Mouse (Mus musculus): ENCODE results near the gene Olfr582. TPM values are rescaled to one million over a fixed set of nuclear protein-coding genes. Genes with fewer than 3 reads are reported as not detected.

Olfr582 gene
- not detected for polyA plus RNA-seq (2021)

DNA sequence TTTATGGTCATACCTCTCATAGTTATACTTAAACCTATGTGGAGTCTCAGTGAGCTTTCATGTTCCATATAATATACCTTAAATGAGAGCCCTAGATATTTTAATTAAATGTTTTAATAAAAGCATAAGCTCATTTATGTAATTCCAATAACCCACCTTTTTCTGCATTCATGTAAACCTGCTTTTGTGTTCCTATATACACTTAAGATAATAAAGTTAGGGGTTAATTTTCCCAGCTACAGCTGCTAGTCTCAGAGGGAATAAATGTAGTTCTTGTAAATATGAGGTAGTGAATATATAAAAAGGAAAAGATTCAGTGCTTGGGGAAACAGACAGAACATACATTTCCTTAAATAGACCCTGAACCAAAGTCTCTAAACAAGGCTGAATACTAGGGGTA lies at the start of gene Olfr582:
Olfr582 (plus strand) TSS at position 301 of the 400 bp plus-strand sequence.
- no peaks in the 10 kb centered on the region for H3K27me3 ChIP-seq
- POLR2A ChIA-PET: no interaction called here
- in situ Hi-C loops (cut with MboI; ENCODE audit: low pct_unique_long_range_greater_than_20kb): no loop called here
- CTCF ChIA-PET: no interaction called here
- DNase-seq (ENCODE audit: low read depth, low spot score) (no peak), ATAC-seq (no peak)
- no peak for TF ChIP-seq CTCF (IDR thresholded peaks at IDR 0.05)

DNA sequence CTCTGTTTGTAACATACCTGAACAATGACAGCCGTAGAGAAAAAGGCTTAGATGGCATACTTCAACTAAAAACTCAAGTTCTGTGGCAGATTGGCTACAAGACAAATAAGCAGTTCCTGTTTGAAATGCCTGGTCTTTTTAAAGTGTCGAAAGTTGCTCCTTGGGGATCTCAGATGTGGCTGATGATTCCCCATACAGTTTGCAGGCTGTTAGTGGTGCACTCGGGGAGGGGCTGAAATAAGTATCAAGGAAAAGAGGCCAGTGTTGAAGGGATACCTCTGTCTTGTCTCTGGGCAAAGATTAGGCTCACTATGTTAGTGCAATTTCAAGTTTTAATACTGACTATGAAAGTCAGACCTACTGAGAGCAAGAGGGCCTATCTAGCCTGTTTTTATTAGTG lies 48.6 kb upstream of the Olfr582 start, which contains the start of gene Olfr578:
Olfr578 (minus strand) TSS at position 101 of the 400 bp plus-strand sequence.
- no peak for TF ChIP-seq CTCF (IDR thresholded peaks at IDR 0.05)
- ATAC-seq (no peak), DNase-seq (ENCODE audit: low read depth, low spot score) (no peak)
- no peaks in the 10 kb centered on the region for H3K27me3 ChIP-seq
- ChIA-PET CTCF (no interaction called here), POLR2A (no interaction called here)
- in situ Hi-C loops (cut with MboI; ENCODE audit: low pct_unique_long_range_greater_than_20kb): no loop called here

DNA sequence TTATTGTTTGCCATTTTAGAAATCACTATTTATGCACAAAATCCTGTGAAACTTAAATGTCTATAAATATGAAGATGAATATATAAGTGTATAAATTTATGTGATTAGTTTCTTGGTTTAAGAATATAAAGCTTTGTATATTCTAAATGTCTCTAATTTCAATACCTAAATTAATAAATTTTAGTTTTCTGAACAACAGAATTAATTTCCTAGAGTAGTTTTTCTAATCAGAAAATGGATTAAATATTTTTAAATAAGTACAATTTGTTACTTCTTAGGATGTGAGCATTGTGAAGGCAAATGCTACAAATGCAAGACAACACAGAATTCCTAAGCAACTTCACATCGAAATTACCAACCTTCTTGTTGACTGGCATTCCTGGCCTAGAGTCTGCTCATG lies 13.2 kb downstream of the Olfr582 start, which contains the start of gene Olfr583:
Olfr583 (plus strand) TSS at position 301 of the 400 bp plus-strand sequence.
- POLR2A ChIA-PET: no interaction called here
- no peak for TF ChIP-seq CTCF (IDR thresholded peaks at IDR 0.05)
- in situ Hi-C loops (cut with MboI; ENCODE audit: low pct_unique_long_range_greater_than_20kb): no loop called here
- H3K27me3 ChIP-seq: no peaks in the 10 kb centered on the region
- no peak for ATAC-seq
- CTCF ChIA-PET: no interaction called here
- DNase-seq (ENCODE audit: low read depth, low spot score): no peak

DNA sequence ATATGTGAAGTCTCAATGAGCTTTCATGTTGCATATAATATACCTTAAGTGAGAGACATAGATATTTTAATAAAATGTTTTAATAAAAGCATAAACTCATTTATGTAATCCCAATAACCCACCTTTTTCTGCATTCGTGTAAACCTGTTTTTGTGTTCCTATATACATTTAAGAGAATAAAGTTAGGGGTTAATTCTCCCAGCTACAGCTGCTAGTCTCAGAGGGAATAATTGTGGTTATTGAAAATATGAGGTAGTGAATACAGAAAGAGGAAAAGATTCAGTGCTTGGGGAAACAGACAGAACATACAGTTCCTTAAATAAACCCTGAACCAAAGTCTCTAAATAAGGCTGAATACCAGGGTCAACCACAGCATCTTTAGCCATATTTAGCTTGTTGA lies 43.8 kb downstream of the Olfr582 start, which contains the start of gene Olfr584:
Olfr584 (plus strand) TSS at position 301 of the 400 bp plus-strand sequence.
- no peaks in the 10 kb centered on the region for H3K27me3 ChIP-seq
- ATAC-seq: no peak
- CTCF ChIA-PET: no interaction called here
- TF ChIP-seq CTCF (IDR thresholded peaks at IDR 0.05): no peak
- no peak for DNase-seq (ENCODE audit: low read depth, low spot score)
- POLR2A ChIA-PET: no interaction called here
- in situ Hi-C loops (cut with MboI; ENCODE audit: low pct_unique_long_range_greater_than_20kb): no loop called here

Other genes starting within 250 kb of the Olfr582 start
- gene Olfr564, start 234.5 kb upstream of the Olfr582 start, polyA plus RNA-seq (2021): not detected
- gene Olfr566, start 179.3 kb upstream of the Olfr582 start, polyA plus RNA-seq (2021): not detected
- not detected for gene Olfr568, start 160.9 kb upstream of the Olfr582 start, polyA plus RNA-seq (2021)
- gene Olfr569, start 147.1 kb upstream of the Olfr582 start, polyA plus RNA-seq (2021): not detected
- not detected for gene Olfr570, start 143.4 kb upstream of the Olfr582 start, polyA plus RNA-seq (2021)
- gene Olfr571, start 120.5 kb upstream of the Olfr582 start, polyA plus RNA-seq (2021): not detected
- not detected for gene Olfr572, start 113.6 kb upstream of the Olfr582 start, polyA plus RNA-seq (2021)
- gene Olfr573-ps1, start 95.4 kb upstream of the Olfr582 start, polyA plus RNA-seq (2021): not detected
- gene Olfr574, start 89.6 kb upstream of the Olfr582 start, polyA plus RNA-seq (2021): not detected
- not detected for gene Olfr575, start 79.2 kb upstream of the Olfr582 start, polyA plus RNA-seq (2021)
- gene Olfr576, start 75.4 kb upstream of the Olfr582 start, polyA plus RNA-seq (2021): not detected
- not detected for gene Olfr577, start 62.1 kb upstream of the Olfr582 start, polyA plus RNA-seq (2021)
- not detected for gene Olfr578, start 48.7 kb upstream of the Olfr582 start, polyA plus RNA-seq (2021)
- not detected for gene Olfr583, start 13.3 kb downstream of the Olfr582 start, polyA plus RNA-seq (2021)
- gene Olfr584, start 43.9 kb downstream of the Olfr582 start, polyA plus RNA-seq (2021): not detected
- gene Olfr585, start 59.7 kb downstream of the Olfr582 start, polyA plus RNA-seq (2021): not detected
- gene Olfr586, start 87.6 kb downstream of the Olfr582 start, polyA plus RNA-seq (2021): not detected
- gene Olfr588-ps1, start 102.9 kb downstream of the Olfr582 start, polyA plus RNA-seq (2021): not detected
- gene Olfr589, start 118.3 kb downstream of the Olfr582 start, polyA plus RNA-seq (2021): not detected
- gene Olfr591, start 140.3 kb downstream of the Olfr582 start, polyA plus RNA-seq (2021): not detected
- not detected for gene Olfr592, start 146.8 kb downstream of the Olfr582 start, polyA plus RNA-seq (2021)
- not detected for gene Olfr593, start 173.8 kb downstream of the Olfr582 start, polyA plus RNA-seq (2021)
- gene Olfr594, start 179.0 kb downstream of the Olfr582 start, polyA plus RNA-seq (2021): not detected
- not detected for gene Usp17ld, start 214.5 kb downstream of the Olfr582 start, polyA plus RNA-seq (2021)